Mouse (Mus musculus) granulocyte monocyte progenitor cell, adult 5-6 weeks (primary cell): Measurements from ENCODE around the gene Uchl3. TPM values are rescaled to one million over a fixed set of nuclear protein-coding genes. Genes with fewer than 3 reads are reported as not detected.

Experiments used
- ATAC-seq: replicated peaks from 2 replicates; pipeline ENCODE4 v1.8.0; 2016; ENCODE audit warnings: mild to moderate bottlenecking, moderate TSS enrichment, inconsistent platforms; ENCODE audit not compliant: poor library complexity, severe bottlenecking
- total RNA-seq, 2 experiments: library from RNA; stranded (forward) in 1 of 2; stranded (reverse) in 1 of 2; fragments of 200-712, 200-1000 nt in 1 of 2; fragments of >200 nt in 1 of 2; fragmentation: Nextera tagmentation in 1 of 2; gene quantifications; 2 replicates each; pipeline ENCODE4 v1.2.3; 2014 to 2017

Uchl3 gene
- 77.2 and 95.6 TPM in 2 replicates for total RNA-seq (2014; fragmentation: Nextera tagmentation)
- 77.1 and 82.4 TPM in 2 replicates for total RNA-seq (2017)

- peak; percentile 94 for ATAC-seq
These were observed at the start of gene Uchl3 for GRCm38 (mm10) chr14:101653581-101654525. TSS of gene Uchl3 (plus strand) at chr14:101653967.

- ATAC-seq, result no peak
These were observed 47.9 kb upstream of the Uchl3 start for GRCm38 (mm10) chr14:101605843-101606242.

- peak; percentile 28 for ATAC-seq
These were observed 45.9 kb upstream of the Uchl3 start for GRCm38 (mm10) chr14:101607631-101608518.

- peak; percentile 91 for ATAC-seq
These were observed 45.0 kb upstream of the Uchl3 start, which contains the start of gene Tbc1d4 for GRCm38 (mm10) chr14:101608519-101609368. TSS of gene Tbc1d4 (minus strand) at chr14:101609191.

GRCm38 (mm10) chr14:101610701-101611100 lies 43.1 kb upstream of the Uchl3 start:
- no peak for ATAC-seq

GRCm38 (mm10) chr14:101613206-101613605 lies 40.6 kb upstream of the Uchl3 start:
- no peak for ATAC-seq

GRCm38 (mm10) chr14:101616178-101616577 lies 37.6 kb upstream of the Uchl3 start:
- ATAC-seq, result peak; percentile 82

GRCm38 (mm10) chr14:101617680-101618079 lies 36.1 kb upstream of the Uchl3 start:
- peak; percentile 60 for ATAC-seq

- ATAC-seq, result no peak
These were observed 23.2 kb upstream of the Uchl3 start for GRCm38 (mm10) chr14:101630548-101630947.

- ATAC-seq, result no peak
These were observed 18.0 kb upstream of the Uchl3 start for GRCm38 (mm10) chr14:101635765-101636164.

GRCm38 (mm10) chr14:101637381-101637780 lies 16.4 kb upstream of the Uchl3 start:
- no peak for ATAC-seq

- ATAC-seq, result peak; percentile 94
These were observed 13.5 kb upstream of the Uchl3 start, which contains the start of gene Commd6 for GRCm38 (mm10) chr14:101640153-101640843. TSS of gene Commd6 (minus strand) at chr14:101640686.

- ATAC-seq, result no peak
These were observed 8.8 kb upstream of the Uchl3 start for GRCm38 (mm10) chr14:101644948-101645347.

- no peak for ATAC-seq
These were observed 3.2 kb upstream of the Uchl3 start for GRCm38 (mm10) chr14:101650551-101650950.

- no peak for ATAC-seq
These were observed 1.2 kb upstream of the Uchl3 start for GRCm38 (mm10) chr14:101652571-101652970.

GRCm38 (mm10) chr14:101654526-101654909 lies 751 bp downstream of the Uchl3 start:
- peak; percentile 12 for ATAC-seq

- ATAC-seq, result no peak
These were observed 2.5 kb downstream of the Uchl3 start for GRCm38 (mm10) chr14:101656307-101656706.

GRCm38 (mm10) chr14:101661654-101662412 lies 8.1 kb downstream of the Uchl3 start:
- peak; percentile 75 for ATAC-seq
